Mouse (Mus musculus) left cerebral cortex, adult 2 months (tissue): ENCODE measurements around the gene Enc1. TPM values are rescaled to one million over a fixed set of nuclear protein-coding genes. Genes with fewer than 3 reads are reported as not detected.

Source experiments
- DNase-seq, 2 experiments: peaks; one replicate each; pipeline ENCODE4 v3.0.0; 2021 to 2022; ENCODE audit warnings: low spot score in 2 of 2, mixed read lengths in 1 of 2; ENCODE audit errors: extremely low spot score in 1 of 2
- H3K27ac ChIP-seq: fragments of 200-600 bp; 2 replicates; pipeline ENCODE4 v1.8.1; 2022
- H3K4me3 ChIP-seq: fragments of 200-600 bp; 2 replicates; pipeline ENCODE4 v1.8.1; 2022
- CTCF ChIP-seq: fragments of 200-600 bp; IDR thresholded peaks from 2 replicates; pipeline ENCODE4 v1.8.1; 2022; ENCODE audit warnings: antibody characterized with exemption, mild to moderate bottlenecking, moderate library complexity
- intact Hi-C: fragments of 180-260 bp; cut with DNase I; formaldehyde crosslinking; loops from one replicate; pipeline ENCODE4 v1.15.1; 2025
- total RNA-seq, 2 experiments: library from RNA; stranded (reverse); gene quantifications; 2 replicates each; pipeline ENCODE4 v1.2.3; 2021

Gene Enc1
- total RNA-seq, 2 experiments from 2014 or later, result 653 to 683 TPM

DNA sequence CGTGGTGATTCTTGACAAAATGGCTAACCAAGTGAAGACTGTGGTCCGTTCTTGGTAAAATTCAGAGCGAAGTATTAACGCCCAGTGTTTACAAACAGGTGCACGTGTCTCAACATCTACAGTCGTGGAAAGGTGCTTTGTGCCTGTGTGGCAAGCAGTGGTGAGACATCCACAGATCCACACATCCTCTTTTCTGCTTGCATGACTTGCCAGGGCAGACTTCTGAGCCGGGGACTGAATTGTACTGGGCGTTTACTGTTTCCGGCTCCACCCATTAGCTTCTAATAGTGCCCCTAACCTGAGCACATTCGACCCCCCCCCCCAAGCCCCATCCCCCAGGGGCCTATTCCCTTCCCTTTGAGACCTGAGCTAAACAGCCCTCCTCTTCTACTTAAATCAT, 34.6 kb downstream of the Enc1 start:
- Histone ChIP-seq H3K27ac (no peak overlapping the region), H3K4me3 (no peak overlapping the region)
- intact Hi-C loops, result no loop called here
- no peak for DNase-seq
- no peak for TF ChIP-seq CTCF

DNA sequence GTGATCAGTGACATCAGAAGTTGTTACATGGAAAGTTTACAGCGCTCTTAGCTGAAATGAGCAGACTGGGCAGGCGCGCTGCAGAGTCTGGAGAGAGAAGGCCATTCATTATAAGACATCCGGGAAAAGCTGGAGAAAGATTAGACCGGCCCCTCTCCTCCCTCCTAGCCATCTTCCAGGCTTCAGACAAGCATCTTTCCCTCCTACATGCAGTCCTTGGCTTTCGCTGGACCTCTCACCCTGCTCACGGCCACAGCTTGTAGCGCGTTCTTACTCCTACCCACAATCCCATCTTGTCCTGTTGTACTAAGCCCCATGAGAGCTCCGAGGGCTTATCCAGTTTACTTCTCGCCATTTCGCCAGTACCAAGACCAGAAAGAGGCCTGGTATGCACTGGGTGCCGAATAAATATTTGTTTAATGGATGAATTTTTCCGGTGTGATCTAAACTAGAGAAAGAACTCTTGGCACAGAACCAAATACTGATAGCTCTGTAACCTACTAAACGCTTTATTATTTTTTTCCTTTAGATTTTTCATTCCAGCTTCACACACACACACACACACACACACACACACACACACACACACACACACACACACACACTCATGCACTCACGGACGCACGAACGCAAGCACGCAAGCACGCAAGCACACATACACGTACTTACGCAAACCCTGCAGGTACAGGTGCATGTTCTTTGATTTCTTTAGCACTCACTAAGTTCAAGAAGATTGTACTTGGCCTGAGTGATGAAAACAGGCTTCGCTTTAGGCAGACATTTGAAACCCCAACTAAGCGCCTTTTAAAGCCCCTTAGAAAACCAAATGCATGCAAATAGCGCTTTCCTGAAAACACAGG, 41.4 kb downstream of the Enc1 start:
- Histone ChIP-seq H3K27ac (no peak overlapping the region), H3K4me3 (0 out of 2 replicates have a peak overlapping the region, but pooled peaks have one; percentile 17)
- intact Hi-C loops, result no loop called here
- TF ChIP-seq CTCF, result no peak
- DNase-seq, result no peak

DNA sequence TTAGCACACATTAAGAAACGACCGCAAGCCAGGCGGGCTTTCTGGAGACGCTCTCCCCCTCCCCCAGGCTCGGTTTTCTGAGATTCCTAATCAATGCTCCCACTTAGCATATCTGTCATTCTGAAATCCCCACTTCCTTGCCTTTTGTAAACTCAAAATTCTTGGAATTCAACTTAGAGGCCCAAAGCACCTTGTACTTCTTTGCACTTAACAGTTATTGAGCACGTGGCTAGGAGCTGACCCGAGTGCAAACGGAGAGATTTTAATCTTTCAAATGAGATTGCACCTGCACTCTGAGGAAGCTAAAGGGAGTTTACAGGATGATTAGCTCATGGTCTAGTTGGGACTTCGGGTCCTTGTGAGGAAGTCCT, 42.0 kb downstream of the Enc1 start:
- no peak for TF ChIP-seq CTCF

DNA sequence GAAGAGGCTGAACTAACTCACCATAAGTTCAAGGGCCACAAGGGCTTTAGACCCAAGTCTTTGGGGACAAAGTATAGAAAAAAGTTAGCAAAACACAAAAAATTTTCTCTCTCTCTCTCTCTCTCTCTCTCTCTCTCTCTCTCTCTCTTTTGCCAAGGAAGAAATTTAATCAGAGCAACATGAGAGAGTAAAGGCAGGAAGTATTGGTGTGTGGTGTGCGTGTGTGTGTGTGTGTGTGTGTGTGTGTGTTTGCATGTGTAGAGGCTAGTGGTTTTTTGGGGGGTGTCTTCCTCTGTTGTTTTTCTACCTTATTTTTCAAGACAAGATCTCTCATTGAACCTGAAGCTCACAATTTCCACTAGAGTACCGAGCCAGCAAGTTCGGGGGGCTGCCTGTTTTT, 46.1 kb downstream of the Enc1 start:
- Histone ChIP-seq H3K27ac (no peak overlapping the region), H3K4me3 (no peak overlapping the region)
- no peak for TF ChIP-seq CTCF
- no peak for DNase-seq
- intact Hi-C loops, result no loop called here

More for the DNA sequence above, 42.0 kb downstream of the Enc1 start:
- Histone ChIP-seq H3K27ac (no peak overlapping the region), H3K4me3 (no peak overlapping the region)
- no peak for DNase-seq
- intact Hi-C loops, result no loop called here

DNA sequence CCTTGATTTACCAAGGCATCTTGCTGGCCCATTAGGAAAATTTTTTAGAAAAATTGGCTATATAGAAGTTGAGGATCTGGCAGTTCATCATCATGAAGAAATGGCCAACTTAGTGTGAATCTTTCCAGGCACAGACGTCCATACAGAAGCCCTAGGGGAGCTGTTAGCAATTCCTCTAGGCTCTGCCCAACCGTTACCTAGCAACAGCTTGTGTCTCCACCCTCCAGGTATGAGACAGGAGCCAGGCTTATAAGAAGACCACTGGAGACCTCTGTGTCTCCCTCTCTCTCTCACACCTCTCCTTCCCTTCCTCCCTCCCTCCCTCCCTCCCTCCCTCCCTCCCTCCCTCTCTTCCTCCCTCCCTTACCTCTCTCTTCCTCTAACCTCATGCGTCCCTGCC, 49.8 kb downstream of the Enc1 start:
- no peak for TF ChIP-seq CTCF
- no peak overlapping the region for H3K4me3 ChIP-seq
- no peak for DNase-seq
- intact Hi-C loops, result no loop called here
- H3K27ac ChIP-seq, result no peak overlapping the region

DNA sequence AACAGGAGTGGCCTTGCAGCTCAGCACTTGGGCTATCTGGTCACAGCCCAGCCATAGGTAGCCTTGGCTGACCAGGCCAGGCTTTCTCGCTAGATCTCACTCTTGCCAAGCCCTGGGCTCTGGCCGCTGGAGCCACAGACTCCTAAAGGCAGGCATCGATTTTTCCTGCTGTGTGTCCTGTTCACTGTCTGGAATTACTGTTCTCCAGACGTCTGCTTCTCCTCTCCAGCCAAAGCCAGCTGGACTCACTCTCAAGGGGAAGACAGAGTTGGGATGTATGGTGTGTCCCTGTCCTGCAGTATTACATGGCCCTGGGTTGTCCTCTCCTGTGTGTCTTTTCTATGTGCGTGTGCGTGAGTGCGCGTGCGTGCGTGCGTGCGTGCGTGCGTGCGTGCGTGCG, 50.4 kb downstream of the Enc1 start:
- intact Hi-C loops, result no loop called here
- TF ChIP-seq CTCF, result no peak
- H3K27ac ChIP-seq, result no peak overlapping the region
- H3K4me3 ChIP-seq, result no peak overlapping the region
- DNase-seq, result no peak

DNA sequence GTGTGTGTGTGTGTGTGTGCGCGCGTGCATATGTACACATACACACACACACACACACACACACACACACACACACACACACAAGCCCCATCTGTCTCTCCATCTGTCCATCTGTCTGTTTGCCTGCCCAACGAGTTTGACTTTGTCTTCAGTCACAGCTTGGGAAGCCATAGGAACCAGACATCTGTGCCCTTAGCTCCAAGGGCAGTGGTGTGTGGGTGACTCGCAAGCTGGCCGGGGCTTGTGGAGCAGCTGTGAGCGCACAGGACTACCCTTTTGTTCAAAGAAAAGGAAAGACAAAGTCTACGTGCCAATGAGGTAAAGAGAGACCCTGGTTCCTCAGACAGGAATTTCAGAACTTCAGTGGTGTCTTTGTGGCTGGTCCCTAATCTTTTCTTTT, 51.1 kb downstream of the Enc1 start:
- intact Hi-C loops, result no loop called here
- H3K27ac ChIP-seq, result no peak overlapping the region
- no peak for TF ChIP-seq CTCF
- H3K4me3 ChIP-seq, result no peak overlapping the region
- no peak for DNase-seq

DNA sequence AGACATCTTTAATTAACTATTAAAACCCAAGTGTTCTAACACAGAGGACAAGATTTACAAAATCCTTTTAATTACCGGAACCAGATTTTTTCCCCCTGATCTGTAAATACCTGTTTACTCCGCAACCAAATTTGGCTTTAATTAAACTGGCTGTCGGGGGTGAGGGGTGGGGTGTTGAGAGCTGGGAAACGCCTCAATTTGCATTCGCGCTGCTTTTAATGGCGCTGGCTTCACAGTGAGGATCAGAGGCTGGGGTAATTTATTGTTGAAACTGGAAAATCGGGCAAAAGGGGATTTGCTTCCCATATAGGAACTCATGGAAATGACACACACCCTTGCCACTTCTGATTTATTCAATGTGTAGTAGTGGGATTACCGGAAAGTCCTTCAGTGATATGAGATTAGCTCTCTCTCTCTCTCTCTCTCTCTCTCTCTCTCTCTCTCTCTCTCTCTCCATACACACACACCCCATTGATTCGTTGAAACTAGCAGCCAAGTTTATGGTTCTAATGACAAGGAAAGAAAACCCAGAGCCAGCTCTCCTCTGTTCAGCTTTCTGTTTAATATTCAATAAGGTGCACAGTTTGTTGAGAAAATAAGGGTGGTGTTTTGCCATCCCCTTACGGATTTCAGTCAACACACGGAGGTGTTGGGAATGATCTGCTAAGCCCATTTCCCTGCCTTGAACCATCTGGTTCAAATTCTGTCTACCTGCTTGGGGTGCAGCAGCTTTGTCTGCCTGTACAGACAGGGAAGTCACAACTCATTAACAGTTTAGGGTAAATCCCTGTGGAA, 51.7 kb downstream of the Enc1 start:
- Histone ChIP-seq H3K27ac (no peak overlapping the region), H3K4me3 (no peak overlapping the region)
- no peak for TF ChIP-seq CTCF
- intact Hi-C loops, result no loop called here
- no peak for DNase-seq

DNA sequence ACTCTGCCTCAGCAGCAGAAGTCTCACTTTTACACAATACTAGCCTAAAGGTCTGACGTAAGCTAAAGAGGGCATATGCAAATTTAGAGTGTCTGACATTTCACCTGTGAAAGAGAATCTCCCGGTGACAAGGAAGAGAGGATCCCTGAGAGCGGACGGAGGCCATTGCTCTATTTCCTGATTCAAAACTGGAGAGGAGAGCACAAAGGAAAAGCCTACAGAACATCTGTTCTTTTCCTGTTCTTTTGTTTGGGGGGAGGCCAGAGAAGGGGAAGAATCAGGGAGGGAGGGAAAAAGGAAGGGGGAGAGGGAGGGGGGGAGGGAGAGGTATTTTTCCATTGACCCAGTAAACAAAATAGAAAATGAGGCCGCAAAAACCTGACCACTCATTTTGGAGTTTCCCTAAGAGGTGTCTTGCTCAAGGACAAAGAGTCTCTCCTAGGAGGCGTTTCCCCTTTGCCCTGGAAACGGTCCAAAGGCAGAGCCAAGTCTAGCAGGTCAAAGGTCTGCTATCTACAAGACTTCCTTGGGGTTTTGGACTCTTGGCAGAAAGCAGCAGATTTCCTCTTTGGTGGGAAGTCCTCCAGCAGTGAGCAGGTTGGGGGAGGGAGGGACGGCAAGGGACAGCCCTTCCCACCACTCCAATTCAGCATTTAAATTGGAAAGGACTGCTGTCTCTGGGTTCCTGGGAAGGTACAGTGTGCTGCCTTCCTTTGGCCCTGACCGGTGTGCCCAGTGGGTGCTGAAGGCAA, 54.4 kb downstream of the Enc1 start:
- Histone ChIP-seq H3K27ac (no peak overlapping the region), H3K4me3 (no peak overlapping the region)
- intact Hi-C loops, result no loop called here
- TF ChIP-seq CTCF, result no peak
- DNase-seq, result no peak

DNA sequence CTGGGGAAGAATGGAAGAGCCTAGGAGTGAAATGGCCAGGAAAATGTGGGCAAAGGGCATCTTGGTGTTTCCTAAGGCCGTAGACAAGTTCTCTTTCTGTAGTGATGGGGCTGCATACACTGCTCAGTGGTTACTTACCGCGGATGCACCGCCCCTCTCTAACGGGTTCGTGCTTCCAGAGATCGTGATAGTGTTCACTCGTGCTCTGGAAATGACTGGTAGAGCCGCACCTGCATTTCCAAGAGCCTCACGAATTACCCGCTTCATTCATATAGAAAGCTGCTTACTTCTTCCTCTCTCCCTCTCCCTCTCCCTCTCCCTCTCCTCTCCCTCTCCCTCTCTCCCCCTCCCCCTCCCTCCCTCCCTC, 54.9 kb downstream of the Enc1 start:
- Histone ChIP-seq H3K4me3 (no peak overlapping the region), H3K27ac (no peak overlapping the region)
- DNase-seq, result no peak
- TF ChIP-seq CTCF, result no peak
- intact Hi-C loops, result no loop called here

DNA sequence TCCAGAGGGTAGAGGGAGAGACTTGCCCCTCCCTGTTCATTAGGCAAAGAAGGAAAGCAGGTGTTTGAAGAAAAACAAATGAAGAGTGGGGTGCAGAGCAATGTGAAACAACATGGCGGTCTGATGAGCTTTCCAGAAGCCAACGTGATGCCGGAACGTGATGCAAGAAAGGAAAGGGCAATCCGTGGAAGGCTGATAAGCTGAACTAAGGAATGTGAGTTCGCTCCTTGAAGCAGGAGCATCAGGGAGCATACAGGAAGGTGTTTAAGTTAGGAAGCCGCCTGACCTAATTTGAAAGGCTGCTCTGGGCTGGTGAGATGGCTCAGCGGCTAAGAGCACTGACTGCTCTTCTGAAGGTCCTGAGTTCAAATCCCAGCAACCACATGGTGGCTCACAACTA, 55.4 kb downstream of the Enc1 start:
- Histone ChIP-seq H3K4me3 (no peak overlapping the region), H3K27ac (no peak overlapping the region)
- intact Hi-C loops, result no loop called here
- no peak for TF ChIP-seq CTCF
- no peak for DNase-seq

DNA sequence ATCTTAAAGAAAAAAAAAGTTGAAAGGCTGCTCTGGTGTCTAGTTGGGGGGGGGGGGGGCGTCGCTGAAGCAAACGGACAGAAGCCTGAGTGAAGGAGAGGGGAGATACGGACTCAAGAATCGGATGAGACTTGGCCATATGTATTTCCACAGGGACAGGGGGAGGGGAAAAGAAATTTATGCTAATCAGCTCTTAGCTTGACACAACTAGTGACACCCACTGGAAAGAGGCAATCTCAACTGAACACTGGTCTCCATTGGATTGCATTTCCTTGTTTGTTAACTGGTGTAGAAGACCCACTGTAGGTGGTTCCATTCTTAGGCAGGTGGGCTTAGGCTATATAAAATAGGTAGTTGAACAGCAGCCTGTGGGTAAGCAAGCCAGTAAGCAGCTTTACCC, 55.9 kb downstream of the Enc1 start:
- intact Hi-C loops, result no loop called here
- Histone ChIP-seq H3K27ac (no peak overlapping the region), H3K4me3 (no peak overlapping the region)
- TF ChIP-seq CTCF, result no peak
- no peak for DNase-seq
